Mouse (Mus musculus) erythroblast, embryonic 14.5 days (primary cell): Measurements from ENCODE around the gene Cstl1.

Experiments
- GATA1 ChIP-seq: IDR thresholded peaks from 2 replicates; pipeline ENCODE4 v1.6.1; 2012; ENCODE audit warnings: low read length, inconsistent platforms, mixed read lengths
- TAL1 ChIP-seq: IDR thresholded peaks from 3 replicates; pipeline ENCODE4 v1.6.1; 2012; ENCODE audit warnings: low read length, inconsistent platforms, mixed read lengths

GRCm38 (mm10) chr2:148751893-148752813 is 2.0 kb downstream of the Cstl1 start:
- TF ChIP-seq GATA1 (no peak), TAL1 (no peak)
